Mouse (Mus musculus) stomach, postnatal 0 days (tissue): ENCODE results near the gene Kcnj5.

ENCODE experiments used
- CTCF ChIP-seq: IDR thresholded peaks from 2 replicates; pipeline ENCODE4 v1.5.1; 2016; ENCODE audit warnings: antibody characterized with exemption, low read depth, mild to moderate bottlenecking, moderate library complexity
- EP300 ChIP-seq: optimal IDR thresholded peaks from 2 replicates; pipeline ENCODE3; 2016; ENCODE audit warnings: antibody characterized with exemption

DNA sequence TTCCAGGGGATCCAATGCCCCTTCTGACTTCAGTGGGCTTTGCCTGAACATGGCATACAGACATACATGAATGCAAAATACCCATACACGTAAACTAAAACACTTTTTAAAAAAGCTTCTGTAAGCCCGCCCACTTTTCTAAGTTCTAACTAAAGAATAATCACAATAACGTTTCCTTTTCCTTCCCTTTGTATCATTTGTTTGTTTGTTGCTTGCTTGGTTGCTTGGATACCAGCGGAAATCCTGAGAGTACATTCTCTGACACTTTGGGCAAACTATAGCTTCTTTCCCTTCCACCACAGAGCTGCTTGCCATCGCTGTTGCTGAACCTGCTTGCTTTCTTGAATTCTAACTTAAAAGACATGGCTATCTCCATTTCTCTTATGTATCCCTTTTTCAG, 13.0 kb downstream of the Kcnj5 start:
- no peak for TF ChIP-seq EP300
- TF ChIP-seq CTCF = no peak
